Mouse (Mus musculus) cerebellum, adult 9-10 months (tissue): ENCODE data around the gene Gzma.

Experiments
- DNase-seq: peaks from one replicate; pipeline ENCODE4 v3.0.0; 2022

Gene Gzma

DNA sequence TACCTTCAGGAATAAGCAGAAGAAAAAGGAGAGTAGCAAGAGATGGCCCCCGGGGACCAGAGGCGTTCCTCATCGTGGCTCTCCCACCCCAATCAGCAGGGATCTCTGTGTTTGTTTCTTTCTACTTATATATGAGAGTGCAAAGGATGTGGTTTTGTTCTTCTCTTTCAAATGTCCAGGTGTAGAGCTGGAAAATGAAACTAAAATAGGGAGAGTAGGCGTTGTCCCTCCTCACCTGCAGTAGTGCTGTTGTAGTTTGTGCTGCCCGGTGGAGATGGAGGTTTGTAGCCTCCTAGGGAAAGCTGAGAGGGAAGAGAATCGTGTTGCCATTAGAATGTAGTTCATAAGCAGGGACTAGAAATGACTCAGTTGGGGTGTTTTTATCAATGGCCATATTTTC, at the start of gene Gzma:
TSS of gene Gzma (minus strand) at position 103 of the 400 bp plus-strand sequence.
- no peak for DNase-seq

- no peak for DNase-seq
Measured at GRCm38 (mm10) chr13:113139597-113139996, 38.8 kb upstream of the Gzma start.

GRCm38 (mm10) chr13:113129974-113130373, 29.2 kb upstream of the Gzma start:
- DNase-seq, result no peak

DNA sequence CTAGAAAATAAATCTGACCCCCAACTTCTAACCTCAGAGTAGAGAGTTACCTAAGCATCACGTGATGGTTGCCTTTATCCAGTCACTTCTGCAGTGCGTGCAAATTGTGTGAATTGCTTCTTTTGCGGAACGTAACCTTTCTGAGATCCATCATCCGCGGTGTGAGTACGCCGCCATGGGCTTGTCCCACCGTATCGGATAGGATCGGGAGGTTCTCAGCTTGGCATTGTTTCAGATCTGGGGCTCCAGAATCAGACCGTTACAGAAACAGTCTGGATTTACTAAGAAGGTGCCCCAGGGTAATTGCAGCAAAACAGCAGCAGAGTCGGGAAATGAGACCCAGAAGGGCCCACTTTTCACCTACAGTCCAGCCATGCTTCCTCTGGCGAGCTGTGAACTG, 20.5 kb upstream of the Gzma start:
- DNase-seq, result no peak

GRCm38 (mm10) chr13:113120324-113121237, 19.8 kb upstream of the Gzma start:
- DNase-seq, result no peak

DNA sequence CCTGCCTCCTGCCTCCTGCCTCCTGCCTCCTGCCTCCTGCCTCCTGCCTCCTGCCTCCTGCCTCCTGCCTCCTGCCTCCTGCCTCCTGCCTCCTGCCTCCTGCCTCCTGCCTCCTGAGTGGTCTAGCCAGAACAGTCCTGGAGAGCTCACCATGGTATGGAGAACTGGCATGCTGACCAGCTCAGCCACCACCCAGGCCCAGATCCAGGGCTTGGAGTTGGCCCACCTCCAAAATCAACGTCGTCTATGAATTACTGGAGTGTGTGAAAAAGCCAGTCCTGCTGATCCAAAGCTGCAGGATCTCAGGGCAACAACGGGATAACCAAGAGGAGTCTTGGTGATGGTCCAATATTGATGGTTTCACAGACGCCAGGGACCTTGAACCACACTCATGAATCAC, 18.2 kb upstream of the Gzma start:
- DNase-seq, result no peak

- DNase-seq, result no peak
Measured at GRCm38 (mm10) chr13:113104759-113105158, 4.0 kb upstream of the Gzma start.

DNA sequence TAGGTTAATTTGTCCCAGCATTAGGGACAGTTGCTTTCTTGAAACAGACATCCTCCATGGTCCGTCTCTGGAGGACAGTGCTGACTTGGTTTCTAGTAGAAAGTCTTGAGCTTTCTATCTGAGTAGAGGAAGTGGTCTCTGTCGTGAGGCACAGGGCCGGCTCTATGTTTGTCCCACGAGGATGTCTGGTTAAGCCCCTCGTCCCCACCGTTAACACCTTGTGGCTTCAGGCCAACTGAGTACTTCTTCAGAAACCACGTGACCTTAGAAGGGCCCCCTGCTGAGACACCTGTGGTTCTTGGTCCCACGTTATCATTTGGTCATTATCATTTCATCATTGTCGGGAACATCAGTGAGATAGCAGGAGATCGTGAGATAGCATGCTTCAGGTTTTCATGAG, 1.0 kb upstream of the Gzma start:
- no peak for DNase-seq

DNA sequence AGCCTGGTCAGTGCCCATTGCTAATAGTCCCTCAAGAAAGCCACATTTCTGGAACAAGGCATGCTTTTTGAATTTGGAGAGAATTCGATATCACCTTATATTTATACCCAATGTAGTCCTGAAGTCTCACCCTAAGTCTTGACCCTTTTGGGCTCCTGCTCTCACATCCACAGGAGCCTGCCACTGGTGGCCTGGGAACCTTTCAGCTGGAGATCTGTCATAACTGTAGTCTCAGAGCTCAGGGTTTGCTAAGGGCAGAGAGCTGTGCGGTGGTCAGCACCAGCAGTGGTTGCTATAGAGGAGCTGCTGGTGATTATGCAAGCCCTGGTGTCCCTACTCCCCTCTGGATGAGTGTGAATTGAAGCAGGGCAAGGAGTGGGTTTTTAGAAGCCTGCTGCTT, 2.4 kb downstream of the Gzma start:
- DNase-seq, result no peak

DNA sequence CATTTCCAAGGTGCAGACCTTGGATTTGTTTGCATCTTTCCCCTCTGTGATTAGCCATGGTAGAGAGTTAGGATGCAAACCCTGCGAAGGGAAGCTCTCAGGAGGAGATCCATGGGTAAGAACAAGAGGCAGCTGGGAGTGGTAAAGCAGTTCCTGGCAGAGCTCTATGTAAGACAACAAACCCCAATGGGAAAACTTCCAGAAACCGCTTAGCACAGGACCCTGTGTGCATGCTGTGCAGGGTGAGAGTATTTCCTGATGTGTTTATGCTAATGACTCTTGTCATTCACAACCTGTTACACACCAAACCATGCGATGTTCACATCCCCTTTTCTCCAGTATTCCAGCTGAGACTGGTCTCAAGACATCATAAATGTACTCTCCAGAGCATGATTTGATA, 3.8 kb downstream of the Gzma start:
- DNase-seq, result no peak

GRCm38 (mm10) chr13:113094618-113095017, 6.2 kb downstream of the Gzma start:
- no peak for DNase-seq

DNA sequence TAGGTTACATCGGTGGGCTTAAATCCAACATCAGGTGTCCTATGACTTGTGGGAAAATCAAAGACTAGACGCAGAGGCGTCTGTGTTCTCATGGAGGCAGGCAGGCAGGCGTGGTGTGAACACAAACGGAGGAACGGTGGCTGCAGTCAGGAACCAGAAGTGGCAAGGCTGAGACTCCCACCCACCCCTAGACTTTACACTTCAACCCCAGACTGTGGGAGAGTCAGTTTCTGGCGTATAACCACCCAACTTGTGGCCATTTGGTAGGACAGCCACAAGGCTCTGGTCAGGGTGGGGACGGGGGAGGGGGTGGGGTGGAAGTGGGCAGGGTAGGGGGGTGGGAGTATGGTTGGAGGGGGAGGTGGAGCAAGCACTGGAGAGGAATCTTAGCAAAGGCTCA, 10.3 kb downstream of the Gzma start:
- no peak for DNase-seq

GRCm38 (mm10) chr13:113087226-113088017, 13.4 kb downstream of the Gzma start:
- no peak for DNase-seq

- no peak for DNase-seq
Measured at GRCm38 (mm10) chr13:113084732-113085131, 16.0 kb downstream of the Gzma start.

DNA sequence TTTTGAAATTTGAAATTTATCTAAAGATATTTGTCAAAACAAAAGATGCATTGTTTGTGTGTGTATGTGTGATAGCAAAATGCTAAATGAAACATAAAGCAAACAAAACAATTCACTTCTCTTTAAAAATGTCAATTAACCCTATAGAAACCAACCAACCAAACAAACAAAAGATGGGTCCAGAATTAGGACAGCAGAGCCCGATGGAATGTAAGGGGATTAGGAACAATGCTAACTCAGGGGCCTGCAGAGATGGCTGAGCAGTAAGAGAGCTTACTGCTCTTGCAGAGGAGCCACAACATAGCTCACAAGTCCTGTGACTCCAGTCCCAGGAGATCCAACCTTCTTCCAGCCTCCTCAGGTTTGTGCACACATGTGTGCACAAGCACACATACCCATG, 18.7 kb downstream of the Gzma start:
- DNase-seq, result no peak

- no peak for DNase-seq
Measured at GRCm38 (mm10) chr13:113079021-113079420, 21.8 kb downstream of the Gzma start.

DNA sequence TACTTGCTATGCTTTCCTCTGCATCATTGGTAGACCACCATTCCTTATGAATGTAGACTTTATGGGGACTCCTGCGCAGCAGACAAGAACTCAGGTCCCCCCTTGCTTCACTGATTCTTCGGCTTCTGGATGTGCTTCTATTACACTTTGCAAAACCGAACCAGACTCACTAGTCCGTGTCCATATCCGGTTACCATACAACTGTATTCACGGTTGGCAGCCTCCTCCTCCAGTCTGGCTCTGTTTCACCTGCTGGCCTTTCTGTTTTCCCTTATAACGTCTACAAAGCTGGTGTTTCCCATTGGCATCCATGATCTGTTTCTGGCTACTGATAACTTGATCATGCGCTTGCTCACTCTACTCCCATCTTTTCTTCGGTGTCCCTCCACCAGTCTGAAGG, 36.2 kb downstream of the Gzma start:
- DNase-seq, result no peak

- no peak for DNase-seq
Measured at GRCm38 (mm10) chr13:113061746-113062145, 39.0 kb downstream of the Gzma start.

DNA sequence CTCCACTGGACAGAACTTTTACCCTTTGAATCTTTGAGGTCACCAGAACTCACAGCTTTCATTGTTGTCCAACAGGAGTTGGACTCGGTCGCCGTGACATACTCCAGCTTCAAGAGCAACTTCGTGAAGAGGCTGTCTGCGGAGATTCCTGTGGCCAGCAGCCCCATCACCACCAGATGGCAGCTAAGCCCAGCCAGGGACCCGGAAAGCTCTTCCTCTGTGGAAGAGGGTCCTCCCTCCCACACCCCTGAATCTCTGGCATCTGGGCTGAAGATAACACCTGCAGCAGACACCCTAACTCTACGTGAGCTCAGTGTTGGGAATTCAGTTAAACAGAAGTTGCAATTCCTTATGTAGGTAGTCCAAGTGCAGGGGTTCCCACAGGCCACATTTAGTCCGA, 45.0 kb downstream of the Gzma start:
- no peak for DNase-seq

- no peak for DNase-seq
Measured at GRCm38 (mm10) chr13:113054230-113054629, 46.6 kb downstream of the Gzma start.

- no peak for DNase-seq
Measured at GRCm38 (mm10) chr13:113047647-113048046, 53.1 kb downstream of the Gzma start.

GRCm38 (mm10) chr13:113047018-113047417, 53.8 kb downstream of the Gzma start:
- DNase-seq, result no peak

GRCm38 (mm10) chr13:113046211-113046883, 54.4 kb downstream of the Gzma start, which contains the start of gene Gpx8:
TSS of gene Gpx8 (minus strand) at chr13:113046410.
- no peak for DNase-seq
